Mouse (Mus musculus) central nervous system, embryonic 14 days (tissue): Measurements from ENCODE around the gene Serpina3j. TPM values are rescaled to one million over a fixed set of nuclear protein-coding genes. Genes with fewer than 3 reads are reported as not detected.

Experiments
- polyA plus RNA-seq: library from polyadenylated mRNA; depleted of rRNA; stranded (reverse); fragments of >200 nt; gene quantifications from 2 replicates; pipeline ENCODE4 v1.2.3, GENCODE M21; 2012; rRNA removed

Gene Serpina3j
- polyA plus RNA-seq: not detected in 2 replicates

GRCm38 (mm10) chr12:104314253-104314652, at the start of gene Serpina3j:
TSS of gene Serpina3j (plus strand) at chr12:104314553.

GRCm38 (mm10) chr12:104338226-104338625, 23.9 kb downstream of the Serpina3j start, which contains the start of the genes Serpina3k and Serpina3m:
TSS of gene Serpina3k (plus strand) at chr12:104338486.
TSS of gene Serpina3m (plus strand) at chr12:104338486.

Other genes starting within 250 kb of the Serpina3j start
- gene Serpina5, start 213.4 kb upstream of the Serpina3j start, polyA plus RNA-seq: not detected in 2 replicates
- not detected in 2 replicates for gene Serpina3a, start 201.8 kb upstream of the Serpina3j start, polyA plus RNA-seq
- not detected in 2 replicates for gene Serpina3b, start 186.6 kb upstream of the Serpina3j start, polyA plus RNA-seq
- not detected in 2 replicates for gene Serpina3c, start 160.7 kb upstream of the Serpina3j start, polyA plus RNA-seq
- 0.22 and 0.59 TPM in 2 replicates for gene Serpina3f, start 100.0 kb upstream of the Serpina3j start, polyA plus RNA-seq
- gene Serpina3g, start 78.3 kb upstream of the Serpina3j start, polyA plus RNA-seq: 0.92 and 4.2 TPM in 2 replicates
- gene Serpina3i, start 51.4 kb upstream of the Serpina3j start, polyA plus RNA-seq: 0.09 and 0.11 TPM in 2 replicates
- not detected in 2 replicates for gene Serpina3k, start 23.9 kb downstream of the Serpina3j start, polyA plus RNA-seq
- gene Serpina3m, start 23.9 kb downstream of the Serpina3j start, polyA plus RNA-seq: not detected in 2 replicates
- 0.44 and 1.6 TPM in 2 replicates for gene Serpina3n, start 92.2 kb downstream of the Serpina3j start, polyA plus RNA-seq
- 0.79 and 4.2 TPM in 2 replicates for gene Gsc, start 158.8 kb downstream of the Serpina3j start, polyA plus RNA-seq